Mouse (Mus musculus) lung, postnatal 0 days (tissue): Measurements from ENCODE around the gene 4930432K21Rik. TPM values are rescaled to one million over a fixed set of nuclear protein-coding genes. Genes with fewer than 3 reads are reported as not detected.

Experiments used
- ATAC-seq: fragments of 200-750 bp; cut with Nextera tagmentation; 2 replicates; pipeline ENCODE4 v1.8.0; 2017; ENCODE audit warnings: moderate library complexity
- DNase-seq: peaks from one replicate; pipeline ENCODE4 v3.0.0-alpha.2; 2016; ENCODE audit warnings: low spot score
- H3K27ac ChIP-seq: fragments of 300-500 bp; sonication (generic); 2 replicates; pipeline ENCODE4 v1.5.1; 2014; ENCODE audit warnings: antibody characterized with exemption, mild to moderate bottlenecking, low read length, mixed read lengths
- H3K27me3 ChIP-seq: fragments of 300-500 bp; sonication (generic); replicated peaks from 2 replicates; pipeline ENCODE4 v1.6.1; 2014; ENCODE audit warnings: low read length, mixed read lengths; ENCODE audit not compliant: insufficient read depth
- H3K36me3 ChIP-seq: fragments of 300-500 bp; sonication (generic); 2 replicates; pipeline ENCODE4 v1.6.1; 2014; ENCODE audit warnings: low read length, mixed read lengths; ENCODE audit not compliant: insufficient read depth
- H3K4me1 ChIP-seq: fragments of 300-500 bp; sonication (generic); 2 replicates; pipeline ENCODE4 v1.6.1; 2014; ENCODE audit warnings: antibody characterized with exemption, low read depth, low read length, mixed read lengths; ENCODE audit not compliant: insufficient read depth
- H3K4me2 ChIP-seq: fragments of 300-500 bp; sonication (generic); replicated peaks from 2 replicates; pipeline ENCODE4 v1.6.1; 2014; ENCODE audit warnings: low read depth, mild to moderate bottlenecking, low read length, moderate library complexity, mixed read lengths
- H3K4me3 ChIP-seq: fragments of 300-500 bp; sonication (generic); 2 replicates; pipeline ENCODE4 v1.5.1; 2014; ENCODE audit warnings: low read depth, low read length
- H3K9ac ChIP-seq: fragments of 300-500 bp; sonication (generic); replicated peaks from 2 replicates; pipeline ENCODE4 v1.6.1; 2014; ENCODE audit warnings: low read depth, mild to moderate bottlenecking
- H3K9me3 ChIP-seq: fragments of 300-500 bp; sonication (generic); 2 replicates; pipeline ENCODE4 v1.6.1; 2016; ENCODE audit warnings: low read length, mixed read lengths
- CTCF ChIP-seq: IDR thresholded peaks from 2 replicates; pipeline ENCODE4 v1.5.1; 2016; ENCODE audit warnings: antibody characterized with exemption, mild to moderate bottlenecking
- EP300 ChIP-seq: IDR thresholded peaks from 2 replicates; pipeline ENCODE4 v1.6.1; 2016; ENCODE audit warnings: antibody characterized with exemption, mild to moderate bottlenecking, control low read depth
- WGBS: fragments of 180-500 bp; shearing (Covaris S2); extraction: QIAGEN DNeasy Blood & Tissue Kit; methylation state at CpG from one replicate; pipeline ENCODE4 v1.1.7; 2014; 5-methylcytosine and 5-hydroxymethylcytosine counted together
- polyA plus RNA-seq: library from polyadenylated mRNA; unstranded; fragments of >200 nt; fragmentation: Nextera tagmentation; extraction: Ambion mirVana; gene quantifications from 2 replicates; pipeline ENCODE4 v1.2.1, GENCODE M21; 2015

4930432K21Rik gene
- polyA plus RNA-seq, 1 experiment from 2014 or later: 1.0 TPM

DNA sequence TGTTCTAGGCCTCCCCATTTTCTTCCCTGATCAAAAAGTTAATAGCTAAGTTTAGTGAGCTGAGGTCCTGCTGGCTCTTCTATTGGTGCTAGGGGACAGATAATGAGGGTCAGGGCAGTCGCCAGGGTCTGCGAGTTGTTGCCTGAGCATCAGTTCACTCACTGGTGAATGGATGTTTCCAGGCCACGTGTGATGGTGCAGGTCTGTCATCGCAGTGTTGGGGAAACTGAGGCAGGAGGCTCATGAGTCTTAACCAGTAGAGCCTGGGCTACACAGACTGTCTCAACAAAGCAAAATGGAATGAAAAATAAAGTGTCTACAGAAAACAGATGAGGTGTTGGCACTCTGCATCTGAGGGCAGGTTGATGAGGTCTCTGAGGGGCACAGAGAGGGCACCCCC is 51.0 kb downstream of the 4930432K21Rik start:
- TF ChIP-seq EP300 (no peak), CTCF (no peak)
- 28% methylated on average over 4 of the region's 4 CpGs for WGBS
- ATAC-seq: no peak
- Histone ChIP-seq H3K27me3 (no peaks in the 10 kb centered on the region), H3K36me3 (no peaks in the 10 kb centered on the region), H3K9me3 (no peaks in the 10 kb centered on the region), H3K4me3 (no peak overlapping the region), H3K27ac (peak overlapping the region; percentile 99), H3K4me1 (peaks cover 20% of the 10 kb centered on the region), H3K4me2 (peak overlapping the region; percentile 72; the same call in 1 of the 2 replicates), H3K9ac (no peak overlapping the region)
- DNase-seq: no peak

- Histone ChIP-seq H3K9ac (no peak overlapping the region), H3K4me2 (no peak overlapping the region), H3K27ac (peak overlapping the region; percentile 99), H3K27me3 (no peaks in the 10 kb centered on the region), H3K4me1 (peaks cover 21% of the 10 kb centered on the region), H3K9me3 (no peaks in the 10 kb centered on the region), H3K4me3 (no peak overlapping the region), H3K36me3 (no peaks in the 10 kb centered on the region)
- 46% methylated on average over 11 of the region's 11 CpGs for WGBS
- no peak for DNase-seq
- TF ChIP-seq EP300 (no peak), CTCF (no peak)
- no peak for ATAC-seq
Observed at GRCm38 (mm10) chr8:84199348-84200125, 51.7 kb downstream of the 4930432K21Rik start.

DNA sequence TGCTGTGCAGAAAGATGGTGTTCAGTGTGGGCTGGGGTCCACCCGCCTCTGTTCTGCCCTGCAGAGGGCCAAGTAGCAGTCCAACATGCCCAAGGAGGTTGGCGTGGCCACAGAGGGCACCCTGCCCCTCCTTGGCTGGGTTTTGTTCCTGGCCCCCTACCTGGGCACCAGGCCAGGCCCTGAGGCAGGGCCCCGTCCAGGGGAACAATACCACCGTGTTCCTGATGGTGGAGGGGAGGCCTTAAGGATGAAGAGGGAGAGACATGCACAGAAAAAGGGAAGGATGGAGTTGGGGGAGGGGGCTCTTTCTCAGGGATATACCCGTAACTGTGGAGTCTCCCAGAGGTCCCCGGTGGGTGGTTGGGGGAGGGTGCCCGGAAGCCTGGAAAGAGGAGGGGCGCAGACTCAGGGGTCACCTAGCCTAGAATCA is 52.3 kb downstream of the 4930432K21Rik start:
- WGBS: 15% methylated on average over 8 of the region's 8 CpGs

DNA sequence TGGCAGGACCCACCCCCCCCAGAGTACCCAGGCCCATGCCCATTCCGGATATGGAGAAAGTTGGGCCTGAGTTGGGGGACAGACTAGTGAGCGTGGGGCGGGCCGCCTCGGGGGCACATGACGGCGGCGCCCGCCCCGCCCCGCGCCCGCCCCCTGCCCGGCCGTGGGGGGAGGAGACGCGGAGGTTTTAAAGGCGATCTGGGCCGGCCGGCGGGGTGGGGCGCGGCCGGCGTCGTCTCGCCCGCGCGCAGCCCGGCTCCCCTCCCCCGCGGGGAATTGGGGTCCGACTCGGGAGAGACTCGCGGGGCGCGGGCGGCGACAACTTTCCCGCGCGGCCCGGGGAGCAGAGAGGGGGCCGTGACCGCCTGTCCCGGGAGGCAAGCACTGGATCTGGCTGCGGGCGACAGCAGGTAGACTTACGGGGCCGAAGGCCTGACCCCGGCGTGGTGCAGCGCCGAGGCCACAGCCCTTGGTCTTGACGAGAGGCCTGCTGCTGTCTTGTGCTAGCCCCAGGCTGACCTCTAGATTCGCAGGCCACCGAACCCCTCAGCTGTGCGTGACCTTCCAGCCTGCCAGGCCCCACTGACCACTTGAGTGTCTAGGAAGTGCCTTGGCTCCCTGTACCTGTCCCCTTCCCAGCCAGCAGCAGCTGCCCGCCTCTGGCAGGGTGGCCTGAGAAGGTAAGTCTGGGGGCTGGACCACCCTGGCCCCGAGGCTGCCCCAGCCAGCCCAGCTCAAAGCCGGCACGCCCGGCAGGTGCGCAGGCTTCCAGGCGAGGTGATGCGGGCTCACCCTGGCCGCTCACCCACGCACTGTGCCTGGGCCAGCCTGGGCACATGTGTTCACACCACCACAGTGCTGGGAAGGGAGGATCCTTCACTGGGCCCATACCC is 53.1 kb downstream of the 4930432K21Rik start:
- H3K4me1 ChIP-seq: peaks cover 21% of the 10 kb centered on the region
- TF ChIP-seq CTCF (no peak), EP300 (no peak)

More for the DNA sequence above, 52.3 kb downstream of the 4930432K21Rik start:
- ATAC-seq (no peak), DNase-seq (no peak)
- H3K4me2 ChIP-seq: peak overlapping the region; percentile 89
- peak overlapping the region; percentile 83 for H3K4me3 ChIP-seq
- peak overlapping the region; percentile 97; the same call in 1 of the 2 replicates for H3K9ac ChIP-seq
- H3K4me1 ChIP-seq: peaks cover 21% of the 10 kb centered on the region
- H3K9me3 ChIP-seq: no peaks in the 10 kb centered on the region
- H3K36me3 ChIP-seq: no peaks in the 10 kb centered on the region
- H3K27ac ChIP-seq: peak overlapping the region; percentile 99
- no peaks in the 10 kb centered on the region for H3K27me3 ChIP-seq
- TF ChIP-seq CTCF (peak; percentile 8; the same call in 1 of the 2 replicates), EP300 (no peak)

GRCm38 (mm10) chr8:84201545-84202245 is 53.9 kb downstream of the 4930432K21Rik start:
- Histone ChIP-seq H3K36me3 (0 out of 2 replicates have a peak, but pooled peaks cover 5% of the 10 kb centered on the region), H3K9me3 (no peaks in the 10 kb centered on the region), H3K27me3 (no peaks in the 10 kb centered on the region), H3K4me2 (peak overlapping the region; percentile 89), H3K4me3 (peak overlapping the region; percentile 83), H3K4me1 (peaks cover 21% of the 10 kb centered on the region), H3K27ac (peak overlapping the region; percentile 99), H3K9ac (peak overlapping the region; percentile 97)
- TF ChIP-seq EP300 (no peak), CTCF (no peak)
- DNase-seq (peak; percentile 83), ATAC-seq (peak; percentile 7)
- 32% methylated on average over 15 of the region's 15 CpGs for whole genome bisulfite sequencing

More for the DNA sequence above, 53.1 kb downstream of the 4930432K21Rik start:
- H3K9me3 ChIP-seq: no peaks in the 10 kb centered on the region
- H3K27ac ChIP-seq: peak overlapping the region; percentile 99
- peak overlapping the region; percentile 97 for H3K9ac ChIP-seq
- H3K4me2 ChIP-seq: peak overlapping the region; percentile 89
- ATAC-seq (peak; percentile 29), DNase-seq (peak; percentile 92)
- no peaks in the 10 kb centered on the region for H3K27me3 ChIP-seq
- WGBS: 3% methylated on average over 27 of the region's 70 CpGs
- H3K4me3 ChIP-seq: peak overlapping the region; percentile 83
- 0 out of 2 replicates have a peak, but pooled peaks cover 2% of the 10 kb centered on the region for H3K36me3 ChIP-seq
